In the genomic region with DNA sequence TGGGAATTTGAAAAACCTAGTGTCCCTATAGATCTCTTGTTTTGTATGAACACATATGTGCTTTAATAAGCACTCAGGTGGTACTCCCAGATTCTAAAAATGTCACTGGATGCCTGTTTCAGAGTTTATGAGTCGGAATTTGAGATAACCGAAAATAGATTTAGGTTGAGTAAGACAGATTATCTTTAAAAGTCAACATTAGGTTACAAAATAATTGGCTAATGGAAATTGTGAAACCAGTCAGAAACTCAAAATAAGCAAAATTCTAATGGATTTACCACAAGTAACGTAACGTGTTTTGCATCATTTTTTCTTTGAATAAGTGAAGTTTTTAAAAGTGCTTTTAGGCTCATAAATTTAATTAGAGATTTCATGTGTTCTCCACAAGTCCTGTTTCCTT, we compare ENCODE assay signal across 16 mouse cellular contexts.
"Had no signal": no experiment of that assay in that cellular context is flagged by ENCODE, and none has a peak within 500 bp of the region (broad histone marks: within the 10 kb centered on the region; RNA-seq: fewer than 3 reads in every experiment).

No protein-coding gene starts in this region.

- H3K4me2 ChIP-seq: neural tube, embryonic 13.5 days; neural tube, embryonic 15.5 days; stomach, embryonic 15.5 days had no signal

- H3K36me3 ChIP-seq: neural tube, embryonic 13.5 days; neural tube, embryonic 15.5 days; stomach, embryonic 15.5 days had no signal

- H3K4me1 ChIP-seq: neural tube, embryonic 13.5 days; neural tube, embryonic 15.5 days; stomach, embryonic 15.5 days had no signal

- H3K27me3 ChIP-seq: neural tube, embryonic 13.5 days; neural tube, embryonic 15.5 days; stomach, embryonic 15.5 days had no signal

- H3K4me3 ChIP-seq: neural tube, embryonic 13.5 days; neural tube, embryonic 15.5 days; stomach, embryonic 15.5 days had no signal

- H3K27ac ChIP-seq: neural tube, embryonic 13.5 days; neural tube, embryonic 15.5 days; stomach, embryonic 15.5 days; stomach, postnatal 0 days had no signal

- H3K9me3 ChIP-seq: neural tube, embryonic 13.5 days; neural tube, embryonic 15.5 days; stomach, embryonic 15.5 days had no signal

- H3K9ac ChIP-seq: neural tube, embryonic 13.5 days; neural tube, embryonic 15.5 days; stomach, embryonic 15.5 days had no signal

- DNase-seq: retina, postnatal 1 day; right cerebral cortex, adult 18-20 months; right cerebral cortex, postnatal 14 days; right cerebral cortex, postnatal 25 days; right cerebral cortex, postnatal 4 days; spleen, adult 18-20 months; thymus, adult 18-20 months; thymus, adult 2 months; thymus, postnatal 14 days; thymus, postnatal 25 days; thymus, postnatal 36 days; thymus, postnatal 4 days had no signal
